Mouse (Mus musculus) neural tube, embryonic 13.5 days (tissue): Measurements from ENCODE around the gene Slc22a7. TPM values are rescaled to one million over a fixed set of nuclear protein-coding genes. Genes with fewer than 3 reads are reported as not detected.

Experiments used
- polyA plus RNA-seq: library from polyadenylated mRNA; unstranded; fragments of >200 nt; fragmentation: Nextera tagmentation; extraction: Ambion mirVana; gene quantifications from 2 replicates; pipeline ENCODE4 v1.2.1, GENCODE M21; 2015

Gene Slc22a7
- polyA plus RNA-seq, 1 experiment from 2014 or later: not detected

Other genes starting within 250 kb of the Slc22a7 start
- gene Polh, start 235.8 kb downstream of the Slc22a7 start, polyA plus RNA-seq: 8.0 and 8.4 TPM in 2 replicates
- 34.3 and 35.2 TPM in 2 replicates for gene Xpo5, start 235.7 kb downstream of the Slc22a7 start, polyA plus RNA-seq
- 84.3 and 93.8 TPM in 2 replicates for gene Polr1c, start 190.4 kb downstream of the Slc22a7 start, polyA plus RNA-seq
- 81.9 and 83.1 TPM in 2 replicates for gene Yipf3, start 190.4 kb downstream of the Slc22a7 start, polyA plus RNA-seq
- 5.2 and 5.8 TPM in 2 replicates for gene Lrrc73, start 184.9 kb downstream of the Slc22a7 start, polyA plus RNA-seq
- 35.7 and 36.7 TPM in 2 replicates for gene Tjap1, start 155.4 kb downstream of the Slc22a7 start, polyA plus RNA-seq
- gene Dlk2, start 141.0 kb downstream of the Slc22a7 start, polyA plus RNA-seq: 9.0 and 9.6 TPM in 2 replicates
- 8.1 and 9.2 TPM in 2 replicates for gene Abcc10, start 110.1 kb downstream of the Slc22a7 start, polyA plus RNA-seq
- 20.1 and 20.2 TPM in 2 replicates for gene Zfp318, start 54.7 kb downstream of the Slc22a7 start, polyA plus RNA-seq
- 0.96 and 1.5 TPM in 2 replicates for gene Crip3, start 9.5 kb downstream of the Slc22a7 start, polyA plus RNA-seq
- 6.0 and 6.9 TPM in 2 replicates for gene Ttbk1, start 49.2 kb upstream of the Slc22a7 start, polyA plus RNA-seq
- 19.0 and 19.2 TPM in 2 replicates for gene Dnph1, start 58.3 kb upstream of the Slc22a7 start, polyA plus RNA-seq
- gene Cul9, start 107.9 kb upstream of the Slc22a7 start, polyA plus RNA-seq: 16.4 and 17.0 TPM in 2 replicates
- 4.7 and 5.4 TPM in 2 replicates for gene Srf, start 117.7 kb upstream of the Slc22a7 start, polyA plus RNA-seq
- gene Ptk7, start 191.0 kb upstream of the Slc22a7 start, polyA plus RNA-seq: 38.7 and 41.3 TPM in 2 replicates
- gene Klc4, start 207.6 kb upstream of the Slc22a7 start, polyA plus RNA-seq: 41.8 and 45.3 TPM in 2 replicates
- 63.2 and 70.1 TPM in 2 replicates for gene Mrpl2, start 207.8 kb upstream of the Slc22a7 start, polyA plus RNA-seq
- gene Cul7, start 211.9 kb upstream of the Slc22a7 start, polyA plus RNA-seq: 40.0 and 41.7 TPM in 2 replicates
- 47.7 and 53.5 TPM in 2 replicates for gene Rrp36, start 235.9 kb upstream of the Slc22a7 start, polyA plus RNA-seq
- gene Mea1, start 240.3 kb upstream of the Slc22a7 start, polyA plus RNA-seq: 233 and 260 TPM in 2 replicates
- 154 and 155 TPM in 2 replicates for gene Klhdc3, start 242.5 kb upstream of the Slc22a7 start, polyA plus RNA-seq